35 mouse cellular contexts compared by ENCODE assay signal in genomic region chr1:191203496-191203895, GRCm38 (mm10). TPM values are rescaled to one million over a fixed set of nuclear protein-coding genes. Genes with fewer than 3 reads are reported as not detected.
A peak's percentile ranks its signal among the peaks of the same experiment; 100 is the strongest.
DNase-seq lines count a peak whose midpoint lies in the region; ATAC-seq lines count a peak whose summit lies in the region.
"Had no signal": no experiment of that assay in that cellular context is flagged by ENCODE, and none has a peak within 500 bp of the region (broad histone marks: within the 10 kb centered on the region; RNA-seq: fewer than 3 reads in every experiment).

No protein-coding gene starts in this region.

- H3K4me2 ChIP-seq in kidney, embryonic 16.5 days (replicated peaks; ENCODE audit: low read depth, low read length): no peak overlapping the region
- H3K4me2 ChIP-seq: forebrain, embryonic 15.5 days; heart, embryonic 13.5 days; limb, embryonic 12.5 days; liver, embryonic 15.5 days; lung, embryonic 14.5 days; midbrain, embryonic 12.5 days; neural tube, embryonic 13.5 days had no signal

- 64% methylated on average over 2 of the region's 2 CpGs for WGBS in kidney, embryonic 16.5 days

- H3K27ac ChIP-seq in kidney, embryonic 16.5 days (ENCODE audit: low read length): no peak overlapping the region
- H3K27ac ChIP-seq: forebrain, embryonic 15.5 days; heart, embryonic 13.5 days; limb, embryonic 12.5 days; liver, embryonic 15.5 days; midbrain, embryonic 12.5 days; neural tube, embryonic 13.5 days had no signal

- ATAC-seq in kidney, embryonic 16.5 days (ENCODE audit: low FRiP score, low TSS enrichment): no peak
- ATAC-seq: forebrain, embryonic 15.5 days; hindbrain, embryonic 16.5 days; Patski had no signal

- no peaks in the 10 kb centered on the region for H3K4me1 ChIP-seq in kidney, embryonic 16.5 days (ENCODE audit: insufficient read depth, low read length)
- H3K4me1 ChIP-seq: forebrain, embryonic 15.5 days; heart, embryonic 13.5 days; limb, embryonic 12.5 days; midbrain, embryonic 12.5 days; neural tube, embryonic 13.5 days had no signal

- no peaks in the 10 kb centered on the region for H3K36me3 ChIP-seq in kidney, embryonic 16.5 days (ENCODE audit: insufficient read depth, low read length)
- H3K36me3 ChIP-seq: forebrain, embryonic 15.5 days; heart, embryonic 13.5 days; limb, embryonic 12.5 days; liver, embryonic 15.5 days; midbrain, embryonic 12.5 days; neural tube, embryonic 13.5 days had no signal

- no peaks in the 10 kb centered on the region for H3K9me3 ChIP-seq in kidney, embryonic 16.5 days (ENCODE audit: low read length)
- H3K9me3 ChIP-seq: forebrain, embryonic 15.5 days; heart, embryonic 13.5 days; limb, embryonic 12.5 days; liver, embryonic 15.5 days; midbrain, embryonic 12.5 days; neural tube, embryonic 13.5 days had no signal

- no peak overlapping the region for H3K9ac ChIP-seq in kidney, embryonic 16.5 days (replicated peaks; ENCODE audit: low read length)
- H3K9ac ChIP-seq: forebrain, embryonic 15.5 days; heart, embryonic 13.5 days; limb, embryonic 12.5 days; liver, embryonic 15.5 days; lung, embryonic 14.5 days; midbrain, embryonic 12.5 days; neural tube, embryonic 13.5 days had no signal

- H3K27me3 ChIP-seq in kidney, embryonic 16.5 days (ENCODE audit: insufficient read depth, low read length): no peaks in the 10 kb centered on the region
- H3K27me3 ChIP-seq: forebrain, embryonic 15.5 days; heart, embryonic 13.5 days; limb, embryonic 12.5 days; midbrain, embryonic 12.5 days; neural tube, embryonic 13.5 days; Patski had no signal

- intact Hi-C loops in left cerebral cortex, postnatal 25 days (cut with DNase I): no loop called here

- no peak overlapping the region for H3K4me3 ChIP-seq in kidney, embryonic 16.5 days (ENCODE audit: low read length)
- H3K4me3 ChIP-seq: forebrain, embryonic 15.5 days; heart, embryonic 13.5 days; limb, embryonic 12.5 days; liver, embryonic 15.5 days; midbrain, embryonic 12.5 days; neural tube, embryonic 13.5 days had no signal

- DNase-seq in kidney, adult 11 months: peak; percentile 35
- peak; percentile 2 for DNase-seq in thymus, postnatal 4 days
- no peak for DNase-seq in thymus, postnatal 25 days
- DNase-seq in kidney, postnatal 25 days: peak; percentile 35 to 65
- DNase-seq in layer of hippocampus, adult 11-12 months (ENCODE audit: low spot score): no peak
- no peak for DNase-seq in left cerebral cortex, postnatal 25 days (ENCODE audit: low spot score in 2 of 2)
- DNase-seq: adrenal gland, postnatal 10 days; cerebellum, adult 8-10 months; cerebellum, postnatal 25 days; gastrocnemius, postnatal 36 days; heart, postnatal 10 days; lung, embryonic 14.5 days; lung, postnatal 14 days; right cerebral cortex, postnatal 4 days; thymus, adult 2 months had no signal

RNA-seq across cellular contexts. Expression of gene Atf3, which starts 14.3 kb away (rescaled TPM):
- polyA plus RNA-seq in kidney, embryonic 16.5 days (2015; fragmentation: Nextera tagmentation; extraction: Ambion mirVana): 4.1 and 4.4 TPM in 2 replicates
- 1 to 10 TPM in 1 of 2 experiments, under 1 TPM in 1; 0.53 to 1.4 TPM for total RNA-seq in left cerebral cortex, postnatal 25 days (2021)

RNA-seq across cellular contexts. Expression of gene Fam71a, which starts 38.9 kb away (rescaled TPM):
- polyA plus RNA-seq in kidney, embryonic 16.5 days (2015; fragmentation: Nextera tagmentation; extraction: Ambion mirVana): not detected in 2 replicates
- total RNA-seq in left cerebral cortex, postnatal 25 days (2021): not detected
- total RNA-seq: adrenal gland, postnatal 10 days; gastrocnemius, adult 18-20 months; gastrocnemius, postnatal 36 days; heart, adult 8-10 months; heart, postnatal 10 days; left cerebral cortex, adult 18-20 months; left cerebral cortex, postnatal 14 days; liver, adult 2 months; MEL had no signal
- polyA plus RNA-seq: embryonic facial prominence, embryonic 11.5 days; forebrain, embryonic 15.5 days; frontal cortex, adult 2 months; heart, embryonic 13.5 days; hindbrain, embryonic 11.5 days; hindbrain, embryonic 16.5 days; intestine, embryonic 14.5 days; limb, embryonic 12.5 days; liver, adult 2 months; liver, embryonic 15.5 days; lung, embryonic 14.5 days; midbrain, embryonic 12.5 days; neural tube, embryonic 13.5 days; spleen, adult 2 months; thymus, adult 2 months had no signal

Comparison
In these comparisons a context has a peak if more than half of its experiments do, and no peak if none do; other contexts are left out.
1. DNase-seq: peak in kidney, adult 11 months (single experiment), thymus, postnatal 4 days (single experiment) and kidney, postnatal 25 days (2 of 2); none in thymus, postnatal 25 days (single experiment), layer of hippocampus, adult 11-12 months (single experiment) and left cerebral cortex, postnatal 25 days (0 of 2).